Mouse (Mus musculus) gastrocnemius, adult 18-20 months (tissue): ENCODE data around the gene Qpctl. TPM values are rescaled to one million over a fixed set of nuclear protein-coding genes. Genes with fewer than 3 reads are reported as not detected.

ENCODE experiments used
- DNase-seq: peaks from one replicate; pipeline ENCODE4 v3.0.0; 2021; ENCODE audit warnings: low spot score
- long read RNA-seq, 2 experiments: library from polyadenylated mRNA; stranded (forward); transcript quantifications; one replicate each; pipeline ENCODE4 v2.0.0; 2021
- total RNA-seq, 2 experiments: library from RNA; stranded (reverse); gene quantifications; 2 replicates each; pipeline ENCODE4 v1.2.3; 2021

Gene Qpctl
- 1 to 10 TPM; 1.9 to 2.0 TPM for total RNA-seq
- long read RNA-seq, experiment 1, partial matches to known transcripts, result 1 of 4 reads
- long read RNA-seq, experiment 1, other reads (novel, unspliced or antisense), result 1 of 4 reads
- long read RNA-seq, experiment 2, partial matches to known transcripts, result 0 of 4 reads
- long read RNA-seq, experiment 2, other reads (novel, unspliced or antisense), result 1 of 4 reads

- DNase-seq, result peak; percentile 99
Measured at GRCm38 (mm10) chr7:19148875-19149541, at the start of gene Qpctl. TSS of gene Qpctl (minus strand) at chr7:19149291.

DNA sequence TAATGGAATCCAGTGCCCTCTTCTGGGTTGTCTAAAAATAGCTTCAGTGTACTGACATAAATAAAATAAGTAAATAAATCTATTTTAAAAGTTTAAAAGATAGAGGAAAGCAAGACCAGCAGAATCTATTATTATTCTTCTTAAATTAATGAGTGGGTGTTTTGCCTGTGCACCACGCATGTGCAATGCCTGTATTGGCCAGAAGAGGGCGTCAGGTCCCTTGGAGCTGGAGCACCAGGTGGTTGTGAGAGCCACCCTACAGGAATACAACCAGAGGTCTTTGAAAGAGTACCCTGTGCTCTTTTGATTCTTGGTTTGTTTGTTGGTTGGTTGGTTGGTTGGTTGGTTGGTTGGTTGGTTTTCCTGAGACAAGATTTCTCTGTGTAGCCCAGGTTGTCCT, 48.9 kb upstream of the Qpctl start:
- DNase-seq, result no peak

- DNase-seq, result peak; percentile 27
Measured at GRCm38 (mm10) chr7:19196676-19197075, 47.6 kb upstream of the Qpctl start.

- no peak for DNase-seq
Measured at GRCm38 (mm10) chr7:19194676-19195075, 45.6 kb upstream of the Qpctl start.

- DNase-seq, result no peak
Measured at GRCm38 (mm10) chr7:19184758-19185157, 35.7 kb upstream of the Qpctl start.

GRCm38 (mm10) chr7:19184250-19184649, 35.2 kb upstream of the Qpctl start:
- no peak for DNase-seq

DNA sequence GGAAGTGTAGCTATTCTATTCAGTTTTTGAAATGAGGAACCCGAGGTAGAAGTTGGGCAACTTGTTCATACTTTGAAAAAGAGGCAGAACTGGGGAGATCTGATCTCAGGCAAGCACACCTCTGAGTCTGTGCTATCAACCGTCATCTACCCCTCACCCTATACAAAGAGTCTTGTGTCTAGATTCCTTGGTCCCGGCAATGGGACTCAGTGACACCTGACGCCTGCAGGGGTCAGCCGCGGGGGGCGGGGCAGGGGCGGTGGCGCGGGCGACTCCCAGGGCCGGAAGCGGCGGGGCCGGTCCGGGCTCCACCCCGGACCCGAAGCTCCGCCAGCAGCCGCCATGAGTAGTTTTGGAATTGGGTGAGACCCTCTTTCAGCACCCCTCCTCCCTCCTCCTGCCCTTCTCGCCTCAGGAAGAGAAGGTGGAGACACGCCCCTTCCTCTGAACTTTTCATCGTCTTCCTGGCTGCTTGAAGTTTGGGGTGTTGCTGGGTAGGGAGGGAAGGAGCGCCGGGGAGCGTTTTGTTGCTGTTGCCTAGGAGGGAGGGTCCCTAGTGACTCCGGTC, 31.9 kb upstream of the Qpctl start:
- DNase-seq, result no peak

- no peak for DNase-seq
Measured at GRCm38 (mm10) chr7:19179936-19180335, 30.8 kb upstream of the Qpctl start.

DNA sequence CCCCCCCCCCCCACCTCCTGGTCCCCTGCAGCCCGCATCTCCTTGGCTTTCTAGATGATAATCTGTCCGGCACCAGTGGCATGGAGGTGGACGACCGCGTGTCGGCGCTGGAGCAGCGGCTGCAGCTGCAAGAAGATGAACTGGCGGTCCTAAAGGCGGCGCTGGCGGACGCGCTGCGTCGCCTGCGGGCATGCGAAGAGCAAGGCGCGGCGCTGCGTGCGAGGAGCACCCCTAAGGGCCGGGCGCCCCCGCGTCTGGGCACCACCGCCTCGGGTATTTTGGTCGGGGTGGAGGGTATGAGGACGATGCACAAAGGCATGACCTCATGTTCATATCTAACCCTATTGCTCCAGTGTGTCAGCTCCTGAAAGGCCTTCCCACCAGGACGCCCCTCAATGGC, 30.1 kb upstream of the Qpctl start:
- DNase-seq, result peak; percentile 53

DNA sequence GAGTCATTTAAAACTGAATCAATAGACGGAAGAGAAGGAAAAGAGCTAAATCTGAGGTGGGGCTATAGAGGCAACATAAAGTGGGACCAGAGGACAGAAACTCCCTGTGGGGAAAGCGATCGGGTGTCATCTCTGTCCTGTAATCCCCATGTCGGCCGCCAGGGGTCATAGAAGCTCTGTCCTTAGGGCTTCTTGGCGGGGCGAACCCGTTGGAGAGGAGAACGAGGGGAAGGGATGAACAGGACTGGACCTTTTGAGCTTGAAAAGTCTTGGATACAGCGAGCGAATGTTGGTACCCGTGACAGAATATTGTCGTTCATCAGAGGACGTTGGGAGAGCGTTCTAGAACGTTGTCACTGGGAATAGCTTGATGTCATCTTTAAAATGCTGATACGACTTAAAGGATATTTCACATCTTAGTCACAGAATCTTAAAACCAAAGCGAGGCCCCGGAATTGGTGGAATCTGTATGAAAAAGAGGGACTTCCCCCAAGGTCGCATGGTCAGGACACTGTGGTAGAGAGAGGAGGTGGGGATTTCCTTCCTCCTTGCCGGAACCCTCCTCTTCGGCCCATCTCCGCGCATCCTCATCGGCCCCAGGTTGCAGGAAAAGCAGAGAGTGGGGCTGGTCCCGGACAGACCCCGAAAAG, 29.5 kb upstream of the Qpctl start:
- DNase-seq, result peak; percentile 66

- no peak for DNase-seq
Measured at GRCm38 (mm10) chr7:19178035-19178434, 28.9 kb upstream of the Qpctl start.

DNA sequence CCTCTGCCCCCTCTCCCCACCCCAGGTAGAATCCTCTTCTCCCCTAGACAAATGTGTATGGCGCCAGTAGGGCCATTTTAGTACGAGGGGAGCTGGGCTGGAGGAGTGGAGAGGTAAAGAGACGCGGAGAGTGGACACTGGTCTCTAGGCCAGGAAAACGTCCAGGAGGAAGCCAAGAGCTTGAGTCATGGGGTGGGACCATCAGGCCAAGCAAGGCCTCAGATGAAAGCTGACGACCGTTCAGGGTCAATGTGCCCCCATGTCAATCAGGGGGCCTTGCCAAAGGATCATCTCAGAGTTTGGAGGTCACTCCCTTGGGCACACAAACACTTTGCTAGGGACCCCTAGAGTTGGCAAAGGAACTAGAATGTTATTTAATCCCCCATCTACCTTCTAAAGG, 28.1 kb upstream of the Qpctl start:
- no peak for DNase-seq

GRCm38 (mm10) chr7:19176516-19176947, 27.4 kb upstream of the Qpctl start:
- DNase-seq, result no peak

DNA sequence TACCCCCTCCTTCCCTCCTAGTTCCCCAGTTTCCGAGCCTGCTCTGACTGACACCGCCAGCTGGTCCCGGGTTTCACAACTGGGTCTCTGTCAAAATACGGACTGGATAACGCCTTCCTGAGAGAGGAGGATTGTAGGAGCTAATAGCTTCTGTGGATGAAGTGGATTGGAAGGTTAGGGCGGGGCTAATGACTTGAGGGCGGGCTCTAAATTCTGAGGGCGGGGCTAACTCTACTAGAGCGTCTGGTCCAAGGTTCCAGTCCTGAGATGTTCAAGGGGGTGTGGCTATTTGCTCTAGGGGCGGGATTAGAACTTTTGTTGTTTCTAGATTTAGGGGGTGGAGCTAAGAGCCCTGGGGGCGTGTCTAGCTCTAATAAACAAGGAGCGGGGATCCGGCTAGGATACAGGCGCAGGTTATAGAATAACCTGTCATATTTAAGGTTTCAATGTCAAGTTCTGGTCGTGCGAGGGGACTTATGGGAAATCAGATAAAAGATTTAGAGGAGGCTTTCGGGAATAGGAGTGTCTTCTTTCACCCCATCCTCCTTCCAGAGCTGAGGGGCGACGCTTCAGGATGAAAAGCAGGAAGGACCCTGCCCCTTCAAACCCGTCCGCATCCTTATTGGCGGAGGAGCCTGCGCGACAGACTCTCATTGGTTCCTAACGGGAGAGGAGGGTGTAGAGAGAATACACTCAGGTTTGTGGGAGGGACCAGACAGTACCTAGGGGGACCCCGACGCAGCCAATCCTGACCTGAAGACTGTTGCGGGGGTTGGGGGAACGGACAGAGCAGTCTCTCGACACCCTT, 26.8 kb upstream of the Qpctl start, which contains the start of gene Eml2:
Gene Eml2 (plus strand): TSS at position 714 of the 808 bp plus-strand sequence.
- DNase-seq, result peak; percentile 68

GRCm38 (mm10) chr7:19172874-19173273, 23.8 kb upstream of the Qpctl start:
- DNase-seq, result peak; percentile 78

- no peak for DNase-seq
Measured at GRCm38 (mm10) chr7:19171831-19172230, 22.7 kb upstream of the Qpctl start.

- DNase-seq, result no peak
Measured at GRCm38 (mm10) chr7:19170142-19170541, 21.1 kb upstream of the Qpctl start.

GRCm38 (mm10) chr7:19169506-19169905, 20.4 kb upstream of the Qpctl start:
- no peak for DNase-seq

- no peak for DNase-seq
Measured at GRCm38 (mm10) chr7:19166990-19167389, 17.9 kb upstream of the Qpctl start.

DNA sequence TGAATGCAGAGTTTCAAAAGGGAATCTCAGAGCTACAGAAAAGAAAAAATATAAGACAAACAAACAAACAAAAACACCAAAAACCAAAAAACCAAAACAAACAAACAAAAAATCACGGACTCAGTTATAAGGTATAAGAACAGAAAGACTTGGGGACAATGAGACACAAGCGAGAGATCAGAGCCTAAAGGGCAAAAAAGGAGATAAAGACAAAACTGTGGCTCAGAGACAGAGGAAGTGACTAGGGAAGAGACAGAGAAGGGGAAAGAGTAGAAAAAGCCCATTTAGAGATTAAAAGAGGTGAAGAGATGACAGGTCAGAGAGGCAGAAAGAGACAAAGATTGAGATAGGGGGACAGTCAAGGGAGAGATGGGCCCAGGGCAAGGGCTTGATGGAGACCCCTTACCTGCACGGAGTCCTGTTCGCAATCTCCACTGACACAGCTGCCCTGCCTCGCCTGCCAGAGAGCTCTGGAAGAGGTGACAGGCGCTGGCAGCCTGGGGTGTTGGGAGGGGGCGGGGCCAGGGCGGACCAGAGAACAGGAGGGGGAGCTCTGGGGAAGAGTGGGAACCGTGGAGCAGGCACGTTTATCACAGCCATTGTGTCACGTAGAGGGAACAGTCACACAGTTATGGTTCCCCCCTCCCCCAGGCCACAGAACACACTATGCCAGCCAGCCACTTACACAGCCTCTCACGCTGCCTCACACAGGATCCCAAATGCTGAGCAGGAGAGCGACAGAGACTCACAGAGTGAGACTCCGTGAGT, 16.7 kb upstream of the Qpctl start, which contains the start of gene Gipr:
Gene Gipr (minus strand): TSS at position 472 of the 768 bp plus-strand sequence.
- no peak for DNase-seq

DNA sequence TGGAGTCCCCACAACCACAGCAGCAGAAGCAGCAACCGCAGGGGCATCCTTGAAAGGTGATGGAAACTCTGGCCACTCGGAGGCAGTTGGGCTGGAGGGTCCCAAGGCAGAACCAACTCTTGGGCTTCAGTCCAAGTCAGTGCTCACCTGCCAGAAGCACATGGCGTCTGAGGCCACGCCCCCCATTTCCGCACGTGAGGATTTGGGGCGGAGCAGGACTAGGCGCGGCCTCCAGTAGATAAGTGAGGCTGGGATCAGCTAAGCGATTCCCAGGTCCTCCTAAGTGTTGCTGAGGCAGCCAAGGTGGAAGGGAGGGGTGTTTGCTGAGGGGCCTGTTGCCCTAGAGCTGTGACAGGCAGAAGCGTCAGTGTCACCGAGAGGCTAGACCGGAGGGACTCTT, 15.9 kb upstream of the Qpctl start:
- no peak for DNase-seq
